Mouse (Mus musculus) brain, embryonic 14.5 days (tissue): Measurements from ENCODE around the gene Ptch1.

ENCODE experiments used
- CTCF ChIP-seq: fragments of 200-500 bp; IDR thresholded peaks from 2 replicates; pipeline ENCODE4 v1.5.1; 2012; ENCODE audit warnings: inconsistent platforms, mild to moderate bottlenecking, moderate library complexity, borderline replicate concordance; ENCODE audit not compliant: insufficient read depth, insufficient read length; ENCODE audit errors: extremely low read depth
- POLR2A ChIP-seq: fragments of 200-500 bp; IDR thresholded peaks from 2 replicates; pipeline ENCODE4 v1.6.1; 2012; ENCODE audit warnings: mild to moderate bottlenecking, inconsistent platforms, borderline replicate concordance; ENCODE audit not compliant: poor library complexity, insufficient read depth, insufficient read length, severe bottlenecking; ENCODE audit errors: extremely low read depth

DNA sequence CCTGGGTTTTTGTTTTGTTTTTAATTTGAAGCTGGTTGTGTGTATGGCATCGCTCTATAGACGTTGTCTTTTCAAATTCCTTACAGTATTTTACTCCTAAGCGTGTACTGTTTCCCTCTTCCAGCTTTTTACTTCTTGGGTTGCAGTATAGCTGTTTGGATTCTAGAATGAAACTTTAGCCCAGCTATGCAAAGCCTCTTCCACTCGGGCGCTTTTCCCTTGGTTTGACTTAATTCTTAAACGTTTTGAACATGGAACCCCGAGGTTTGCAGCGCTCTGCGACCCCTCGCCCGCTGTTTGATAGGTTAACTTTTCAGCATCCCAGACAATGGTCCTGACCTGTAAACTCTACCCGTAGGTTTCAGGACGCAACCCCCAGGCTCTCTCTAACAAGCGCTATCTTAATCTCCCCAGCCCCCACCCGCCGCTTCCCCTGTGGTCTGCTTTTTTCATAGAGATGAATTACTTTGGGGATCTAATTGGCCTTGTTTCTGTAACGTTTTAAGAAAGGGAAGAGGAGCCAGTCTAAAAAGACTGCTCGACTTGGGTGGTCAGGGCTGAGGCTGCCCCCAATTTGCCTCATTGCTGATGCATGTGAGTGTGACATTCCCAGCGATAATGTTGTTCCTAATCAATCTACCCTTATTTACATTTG, 4.5 kb downstream of the Ptch1 start:
- no peak for TF ChIP-seq POLR2A
- TF ChIP-seq CTCF = no peak
